ENCODE assay signal across 12 mouse cellular contexts in the genomic region with DNA sequence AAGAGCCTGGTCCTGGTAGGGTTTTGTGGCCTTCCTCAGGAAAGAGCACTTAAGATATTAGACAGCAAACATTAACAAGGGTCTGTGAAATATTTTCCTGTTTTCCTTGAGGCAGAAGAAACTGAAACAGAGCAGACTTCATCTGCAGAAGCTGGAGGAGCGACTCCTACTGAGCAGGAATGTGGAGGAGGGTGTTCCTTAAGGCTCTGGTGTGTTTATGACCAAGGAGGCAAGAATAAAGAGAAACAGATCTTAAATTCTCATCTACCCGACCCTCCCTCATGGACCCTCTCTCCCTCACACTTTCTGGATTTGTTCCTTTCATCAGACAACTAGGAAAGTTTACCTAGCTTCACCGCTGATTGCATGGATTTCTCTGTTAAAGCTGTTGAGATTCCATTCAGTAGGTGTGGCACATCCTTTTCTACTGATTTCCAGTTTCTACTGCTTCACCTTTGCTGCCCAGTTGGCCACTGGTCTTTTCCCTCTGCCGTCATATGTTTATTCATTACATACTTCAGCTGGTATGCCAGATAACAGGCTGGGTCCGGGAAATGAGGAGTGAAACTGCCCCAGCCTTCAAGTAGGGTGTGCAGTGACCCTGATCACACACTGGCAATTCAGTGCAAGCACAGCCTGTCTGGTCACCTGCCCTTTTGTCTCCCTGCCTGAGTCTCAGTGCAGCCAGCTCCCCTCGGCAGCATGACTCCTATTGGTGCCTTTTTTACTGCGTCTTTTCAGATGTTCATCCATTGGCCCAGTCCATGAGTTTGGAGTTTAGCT. TPM values are rescaled to one million over a fixed set of nuclear protein-coding genes. Genes with fewer than 3 reads are reported as not detected.
DNase-seq lines count a peak whose midpoint lies in the region; ATAC-seq and TF ChIP-seq lines count a peak whose summit lies in the region.
"Had no signal": no experiment of that assay in that cellular context is flagged by ENCODE, and none has a peak within 500 bp of the region (broad histone marks: within the 10 kb centered on the region; RNA-seq: fewer than 3 reads in every experiment).

No protein-coding gene starts in this region.

- 21% methylated on average over 7 of the region's 7 CpGs for WGBS in intestine, postnatal 0 days
- WGBS in lung, adult 2 months: 33% methylated on average over 7 of the region's 7 CpGs

- no peaks in the 10 kb centered on the region for H3K27me3 ChIP-seq in intestine, postnatal 0 days (replicated peaks; ENCODE audit: control insufficient read depth, insufficient read depth, low read length)
- H3K27me3 ChIP-seq: embryonic facial prominence, embryonic 12.5 days had no signal

- no peaks in the 10 kb centered on the region for H3K9me3 ChIP-seq in intestine, postnatal 0 days (ENCODE audit: control insufficient read depth)
- H3K9me3 ChIP-seq: embryonic facial prominence, embryonic 12.5 days had no signal

- H3K4me2 ChIP-seq in intestine, postnatal 0 days (replicated peaks; ENCODE audit: low read depth): no peak overlapping the region
- H3K4me2 ChIP-seq: embryonic facial prominence, embryonic 12.5 days; liver, embryonic 11.5 days had no signal

- TF ChIP-seq POLR2A in lung, adult 2 months (IDR thresholded peaks at IDR 0.05; ENCODE audit: borderline replicate concordance, extremely low read depth, low read depth, low read length): peak; percentile 53; the same call in 1 of the 2 replicates

- DNase-seq in urinary bladder, postnatal 14 days (ENCODE audit: low spot score): peak; percentile 37
- no peak for DNase-seq in urinary bladder, postnatal 4 days (ENCODE audit: low spot score in 2 of 2)
- DNase-seq in lung, adult 2 months: peak; percentile 70
- peak; percentile 57 for DNase-seq in yolk sac, embryonic 10.5 days (ENCODE audit: low spot score)
- DNase-seq in B cell, adult 2 months: no peak
- no peak for DNase-seq in c-Kit-positive CD71-positive TER-119-positive erythroid progenitor cells, embryonic 14.5 days (ENCODE audit: low spot score)
- no peak for DNase-seq in layer of hippocampus, postnatal 25 days (ENCODE audit: extremely low spot score in 1 of 2, low spot score in 1 of 2)
- DNase-seq: right cerebral cortex, postnatal 25 days; thymus, postnatal 14 days had no signal

- ATAC-seq in intestine, postnatal 0 days: peak; percentile 94

- peak overlapping the region; percentile 61 for H3K27ac ChIP-seq in intestine, postnatal 0 days (ENCODE audit: low read depth, low read length)
- H3K27ac ChIP-seq: embryonic facial prominence, embryonic 12.5 days had no signal

- H3K4me3 ChIP-seq in intestine, postnatal 0 days (ENCODE audit: low read depth, low read length): no peak overlapping the region
- H3K4me3 ChIP-seq in lung, adult 2 months (replicated peaks; ENCODE audit: extremely low read depth, low read depth, low read length): no peak overlapping the region
- H3K4me3 ChIP-seq: embryonic facial prominence, embryonic 12.5 days had no signal

- H3K9ac ChIP-seq in intestine, postnatal 0 days (ENCODE audit: low read depth, low read length): no peak overlapping the region
- H3K9ac ChIP-seq: embryonic facial prominence, embryonic 12.5 days had no signal

- no peaks in the 10 kb centered on the region for H3K4me1 ChIP-seq in intestine, postnatal 0 days (replicated peaks; ENCODE audit: control insufficient read depth, insufficient read depth, low read length)
- peaks cover 14% of the 10 kb centered on the region for H3K4me1 ChIP-seq in lung, adult 2 months (ENCODE audit: control insufficient read depth, insufficient read depth, low read length)
- H3K4me1 ChIP-seq: embryonic facial prominence, embryonic 12.5 days had no signal

- TF ChIP-seq CTCF in intestine, postnatal 0 days (IDR thresholded peaks at IDR 0.05; ENCODE audit: low read depth): 0 out of 2 replicates have a peak, but pooled peaks have one; percentile 5
- no peak for TF ChIP-seq CTCF in lung, adult 2 months (IDR thresholded peaks at IDR 0.05; ENCODE audit: insufficient read depth, low read length)

- no peaks in the 10 kb centered on the region for H3K36me3 ChIP-seq in intestine, postnatal 0 days (ENCODE audit: control insufficient read depth, insufficient read depth)
- H3K36me3 ChIP-seq: embryonic facial prominence, embryonic 12.5 days had no signal

RNA-seq across cellular contexts. Expression of a gene that starts 26.8 kb away (rescaled TPM):
- 0.16 TPM in 1 of 2 replicates, not detected in the other for polyA plus RNA-seq in intestine, postnatal 0 days (2015; fragmentation: Nextera tagmentation; extraction: Ambion mirVana)
- polyA plus RNA-seq in lung, adult 2 months (2012; rRNA removed): not detected in 2 replicates
- not detected for total RNA-seq in layer of hippocampus, postnatal 25 days (2021)
- polyA plus RNA-seq: embryonic facial prominence, embryonic 12.5 days had no signal

RNA-seq across cellular contexts. Expression of a gene that starts 40.2 kb away (rescaled TPM):
- 13.0 and 13.8 TPM in 2 replicates for polyA plus RNA-seq in intestine, postnatal 0 days (2015; fragmentation: Nextera tagmentation; extraction: Ambion mirVana)
- 28.5 and 32.4 TPM in 2 replicates for polyA plus RNA-seq in lung, adult 2 months (2012; rRNA removed)
- total RNA-seq in layer of hippocampus, postnatal 25 days (2021): 1 to 10 TPM in 1 of 2 experiments, under 1 TPM in 1; 0.99 to 1.2 TPM

Comparison
In these comparisons a context has a peak if more than half of its experiments do, and no peak if none do; other contexts are left out.
1. DNase-seq: peak in urinary bladder, postnatal 14 days (single experiment), lung, adult 2 months (single experiment) and yolk sac, embryonic 10.5 days (single experiment); none in urinary bladder, postnatal 4 days (0 of 2), B cell, adult 2 months (0 of 2), c-Kit-positive CD71-positive TER-119-positive erythroid progenitor cells, embryonic 14.5 days (single experiment) and layer of hippocampus, postnatal 25 days (0 of 2).